Mouse (Mus musculus): ENCODE measurements around the gene Myo9b.

Gene Myo9b

GRCm38 (mm10) chr8:71388267-71388666 lies 115.8 kb downstream of the Myo9b start:
- DNase-seq (ENCODE audit: low spot score) = no peak

DNA sequence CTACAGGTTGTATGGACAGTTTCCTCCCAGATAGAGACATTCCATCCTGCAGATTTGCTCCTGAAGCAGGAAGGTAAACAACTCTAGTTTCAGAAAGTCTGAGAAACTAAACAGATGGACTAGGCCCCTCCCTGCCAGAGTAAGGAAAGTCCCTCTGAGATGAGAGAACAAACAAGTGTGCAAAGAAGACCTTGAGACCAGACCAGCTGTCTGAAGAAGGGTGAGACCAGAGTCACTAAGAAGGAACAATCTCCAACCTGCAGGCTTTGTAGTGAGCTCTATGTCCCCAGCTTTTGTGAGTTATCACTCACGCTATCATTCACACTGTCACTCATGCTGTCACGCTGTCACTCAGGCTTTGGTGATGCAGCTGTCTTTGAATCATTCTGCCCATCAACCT lies 119.2 kb downstream of the Myo9b start:
- DNase-seq (ENCODE audit: low spot score) = no peak

GRCm38 (mm10) chr8:71392391-71392790 lies 119.9 kb downstream of the Myo9b start:
- DNase-seq (ENCODE audit: low spot score) = no peak

DNA sequence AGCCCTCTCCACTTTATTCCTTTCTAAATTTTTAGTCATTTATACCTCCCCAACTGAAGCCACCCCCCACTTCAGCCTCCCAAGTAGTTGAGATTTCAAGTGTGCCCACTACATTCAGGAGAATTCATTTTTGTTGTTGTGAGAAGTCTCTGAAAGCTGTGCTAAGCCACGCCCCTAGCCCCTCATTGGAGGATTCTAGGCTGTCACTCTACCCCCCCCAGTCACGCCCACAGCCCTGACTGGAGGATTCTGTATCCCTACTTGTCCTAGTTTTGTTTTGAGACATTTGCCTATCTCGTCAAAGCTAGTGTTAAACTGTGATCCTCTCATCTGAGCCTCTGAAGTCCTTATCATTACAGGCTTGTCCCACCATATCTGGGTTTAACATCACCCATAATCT lies 120.4 kb downstream of the Myo9b start:
- no peak for DNase-seq (ENCODE audit: low spot score)

GRCm38 (mm10) chr8:71394481-71394880 lies 122.0 kb downstream of the Myo9b start:
- no peak for DNase-seq (ENCODE audit: low spot score)

DNA sequence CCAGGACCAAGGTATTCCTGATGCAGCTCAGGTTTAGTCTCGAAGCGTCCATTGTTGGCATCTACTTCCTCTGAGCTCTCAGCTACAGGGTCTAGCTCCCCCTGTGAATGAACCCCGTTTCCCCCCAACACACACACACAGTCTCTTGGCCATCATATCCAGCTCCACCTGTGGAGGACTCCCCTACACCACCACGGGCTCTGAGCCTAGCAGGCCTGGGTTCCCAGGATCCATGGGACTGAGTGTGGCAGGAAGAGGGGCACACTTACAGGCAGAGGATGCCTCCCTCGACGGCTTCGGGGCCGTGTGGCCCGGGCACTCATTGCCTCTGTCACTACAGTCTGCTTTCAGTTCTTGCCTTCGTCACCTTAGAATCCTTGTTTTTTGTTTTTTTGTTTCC lies 122.6 kb downstream of the Myo9b start:
- DNase-seq (ENCODE audit: low spot score) = no peak

DNA sequence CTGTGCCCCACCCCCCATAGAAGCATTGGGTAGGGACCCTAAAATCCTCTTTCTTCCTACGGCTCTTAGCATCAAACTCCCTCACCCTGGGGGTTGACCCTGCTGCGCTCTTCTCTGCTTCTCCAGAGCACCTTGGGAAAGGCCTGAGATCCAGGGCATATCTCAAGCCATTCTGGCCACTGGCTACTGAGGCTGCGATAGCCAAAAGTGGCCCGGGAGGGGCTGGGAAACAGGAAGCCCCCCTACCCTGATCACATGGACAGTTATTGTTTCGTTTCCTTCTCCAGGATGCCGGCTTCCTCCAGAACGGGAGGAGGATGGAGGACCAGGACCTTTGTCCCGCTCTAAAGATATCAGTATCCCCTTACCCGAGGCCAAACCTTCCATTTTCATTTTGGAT lies 123.1 kb downstream of the Myo9b start, which contains the start of gene Ushbp1:
Ushbp1 (minus strand) TSS at position 174 of the 400 bp plus-strand sequence.
- DNase-seq (ENCODE audit: low spot score) = no peak

DNA sequence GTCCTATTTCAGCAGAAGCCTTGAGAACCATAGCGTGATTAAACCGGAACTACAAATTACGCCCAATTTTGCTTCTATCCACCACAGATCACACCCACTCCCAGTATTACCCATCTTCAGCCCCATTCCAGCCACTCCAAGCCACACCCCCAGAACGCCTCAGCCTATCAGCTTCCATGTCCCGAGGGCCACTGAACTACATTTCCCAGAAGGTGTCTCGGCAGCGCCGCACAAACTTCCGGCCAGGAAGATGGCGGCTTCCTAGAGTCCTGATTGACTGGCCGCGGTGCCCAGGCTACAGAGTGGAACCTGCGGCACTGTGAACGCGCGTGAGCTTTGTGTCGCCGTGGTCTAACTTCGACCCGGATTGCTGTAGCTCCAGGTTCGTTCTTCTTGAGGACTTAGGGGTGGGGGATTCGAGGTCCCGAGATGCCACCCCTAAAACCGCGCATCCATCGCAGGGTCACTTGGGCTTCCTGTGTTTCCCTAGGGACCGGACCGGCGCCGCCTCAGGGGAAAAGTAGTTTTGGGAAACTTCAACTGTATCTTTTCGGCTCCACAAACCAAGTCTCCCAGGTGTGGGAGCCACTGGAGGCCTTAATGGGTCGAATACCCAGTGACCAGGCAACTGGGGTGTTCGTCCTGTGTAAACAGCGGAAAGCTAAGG lies 124.3 kb downstream of the Myo9b start, which contains the start of gene Babam1:
Babam1 (plus strand) TSS at position 223 of the 667 bp plus-strand sequence.
- DNase-seq (ENCODE audit: low spot score) = peak; percentile 94

- DNase-seq (ENCODE audit: low spot score) = no peak
Measured at GRCm38 (mm10) chr8:71397701-71398100, 125.2 kb downstream of the Myo9b start.

- DNase-seq (ENCODE audit: low spot score) = no peak
Measured at GRCm38 (mm10) chr8:71400826-71401225, 128.3 kb downstream of the Myo9b start.

- no peak for DNase-seq (ENCODE audit: low spot score)
Measured at GRCm38 (mm10) chr8:71401454-71401853, 128.9 kb downstream of the Myo9b start.

- no peak for DNase-seq (ENCODE audit: low spot score)
Measured at GRCm38 (mm10) chr8:71402446-71402964, 130.0 kb downstream of the Myo9b start.

DNA sequence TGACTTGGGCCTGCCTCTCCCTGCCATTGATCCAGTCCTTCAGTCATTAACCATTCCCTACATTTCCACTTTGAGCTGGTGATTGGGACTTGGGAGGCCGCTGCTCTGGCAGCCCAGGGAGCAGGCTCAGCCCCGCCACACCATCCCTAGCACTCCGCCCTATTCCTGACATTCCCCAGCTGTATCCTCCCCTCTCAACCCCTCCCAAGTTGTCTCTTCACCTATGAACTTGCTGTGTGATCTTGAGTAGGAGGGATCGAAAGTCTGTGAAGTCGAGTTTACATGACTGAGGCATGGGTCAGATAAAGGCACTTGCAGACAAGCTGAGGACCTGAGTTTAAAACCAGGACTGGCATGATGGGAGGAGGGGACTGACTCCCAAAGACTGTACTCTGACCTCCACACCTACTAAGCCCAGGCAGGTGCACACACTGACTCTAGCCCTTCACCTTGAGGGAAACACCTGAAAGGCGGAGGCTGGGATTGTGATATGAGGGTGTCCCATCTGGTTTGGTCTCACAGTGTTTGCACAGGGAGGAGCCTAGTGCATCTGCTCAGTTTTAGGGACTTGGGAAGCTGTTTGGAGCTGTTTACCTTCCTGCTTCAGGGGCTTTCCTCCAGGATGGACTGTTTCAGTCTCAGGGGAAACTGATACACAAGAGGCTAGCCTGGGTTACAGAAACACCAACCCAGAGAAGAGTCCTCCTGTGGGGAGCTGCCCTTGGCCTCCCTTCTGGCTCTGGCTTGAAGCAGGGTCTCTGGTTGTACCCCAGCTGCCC lies 130.8 kb downstream of the Myo9b start:
- DNase-seq (ENCODE audit: low spot score) = no peak

DNA sequence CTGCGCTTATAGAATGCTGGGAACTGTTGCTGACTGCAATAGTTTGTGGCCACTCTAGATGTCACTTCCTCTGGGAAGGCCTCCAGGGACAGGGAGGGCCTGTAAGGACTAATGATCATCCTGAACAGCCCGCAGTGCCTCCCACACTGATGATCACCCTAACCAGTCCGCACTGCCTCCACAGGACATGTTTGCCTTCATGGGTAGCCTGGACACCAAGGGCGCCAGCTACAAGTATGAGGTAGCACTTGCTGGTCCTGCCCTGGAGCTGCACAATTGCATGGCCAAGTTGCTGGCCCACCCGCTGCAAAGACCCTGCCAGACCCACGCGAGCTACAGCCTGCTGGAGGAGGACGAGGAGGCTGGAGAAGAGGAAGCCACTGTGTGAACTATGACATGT lies 131.5 kb downstream of the Myo9b start:
- DNase-seq (ENCODE audit: low spot score) = no peak

- DNase-seq (ENCODE audit: low spot score) = no peak
Measured at GRCm38 (mm10) chr8:71404951-71405351, 132.4 kb downstream of the Myo9b start.

DNA sequence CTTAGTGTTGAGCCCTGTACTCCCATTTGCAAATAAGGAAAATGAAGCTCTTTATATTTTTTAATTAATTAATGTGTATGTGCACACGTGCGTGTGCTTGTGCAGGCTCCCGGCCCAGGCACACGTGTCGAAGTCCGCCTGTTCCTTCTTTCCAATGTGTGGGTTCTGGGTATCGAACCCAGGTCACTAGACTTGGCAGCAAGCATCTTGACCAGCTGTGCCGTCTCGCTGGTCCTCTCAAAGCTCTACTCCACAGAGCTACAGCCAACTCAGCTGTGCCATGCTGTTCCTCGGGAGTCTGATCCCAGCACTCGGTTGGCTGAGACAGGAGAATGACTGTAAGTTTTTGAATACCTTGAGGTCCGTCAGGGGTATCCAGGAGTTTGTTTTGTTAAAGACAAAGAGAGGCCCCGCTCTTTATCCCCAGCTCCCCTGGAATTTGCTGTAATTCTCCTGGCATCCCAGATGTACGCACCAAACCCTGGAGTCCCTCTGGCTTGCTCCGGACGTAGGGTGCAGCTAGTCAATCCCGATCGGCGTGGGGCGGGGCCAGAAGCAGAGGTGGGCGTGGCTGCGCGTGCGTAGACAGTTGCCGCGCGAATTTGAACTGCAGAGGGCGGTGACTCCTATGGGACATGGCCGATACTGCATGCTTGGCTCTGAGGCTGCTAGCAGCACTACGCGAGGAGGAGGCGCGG lies 133.0 kb downstream of the Myo9b start, which contains the start of gene Ankle1:
Ankle1 (plus strand) TSS at position 610 of the 698 bp plus-strand sequence.
- peak; percentile 96 for DNase-seq (ENCODE audit: low spot score)

- DNase-seq (ENCODE audit: low spot score) = peak; percentile 80
Measured at GRCm38 (mm10) chr8:71406099-71407015, 133.8 kb downstream of the Myo9b start.

DNA sequence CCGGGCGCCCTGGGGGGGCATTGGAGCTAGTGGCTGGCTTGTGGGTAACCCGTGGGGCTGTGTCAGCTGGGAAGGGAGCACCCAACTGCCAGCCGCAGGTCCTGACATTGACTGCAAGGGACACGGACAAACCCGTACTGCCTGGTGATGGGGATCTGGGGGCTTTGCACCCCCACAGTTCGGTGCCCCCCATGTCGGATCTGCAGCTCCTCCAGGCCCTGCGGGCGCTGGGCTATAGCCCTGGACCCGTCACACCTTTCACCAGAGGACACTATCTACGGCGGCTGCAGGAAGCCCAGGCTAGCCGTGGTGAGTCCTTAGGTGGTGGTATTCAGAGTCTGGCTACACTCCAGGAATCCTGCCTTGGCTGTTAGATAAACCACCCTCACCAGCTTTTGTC lies 134.9 kb downstream of the Myo9b start:
- DNase-seq (ENCODE audit: low spot score) = no peak

DNA sequence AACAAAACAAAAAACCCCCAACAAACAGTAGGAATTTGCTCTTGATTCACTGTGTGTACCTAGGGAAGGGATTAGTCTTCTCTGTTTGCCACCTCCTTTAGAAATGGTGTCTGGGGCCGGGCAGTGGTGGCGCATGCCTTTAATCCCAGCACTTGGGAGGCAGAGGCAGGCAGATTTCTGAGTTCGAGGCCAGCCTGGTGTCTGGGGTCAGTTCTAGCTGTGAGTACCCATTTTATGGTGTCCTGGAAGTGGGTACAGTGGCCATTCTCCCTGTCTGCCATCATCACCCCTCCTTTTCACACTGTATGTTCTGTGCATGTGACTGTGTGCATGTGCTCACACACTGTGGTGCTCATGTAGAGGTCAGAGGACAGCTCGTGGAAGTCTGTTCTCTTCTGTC lies 135.7 kb downstream of the Myo9b start:
- DNase-seq (ENCODE audit: low spot score) = no peak

All from yolk sac, embryonic 10.5 days (tissue).